Mouse (Mus musculus) G1E (cell line): ENCODE results near the gene Pde8b. TPM values are rescaled to one million over a fixed set of nuclear protein-coding genes. Genes with fewer than 3 reads are reported as not detected.

ENCODE experiments used
- ATAC-seq: 2 replicates; pipeline ENCODE4 v1.8.0; 2016; ENCODE audit warnings: mild to moderate bottlenecking; ENCODE audit not compliant: insufficient number of reproducible peaks, poor library complexity, low FRiP score, severe bottlenecking; ENCODE audit errors: extremely low read depth
- DNase-seq: peaks from one replicate; pipeline ENCODE4 v3.0.0; 2012; ENCODE audit warnings: low spot score
- H3K27me3 ChIP-seq: 2 replicates; pipeline ENCODE4 v1.6.1; 2012; ENCODE audit warnings: mild to moderate bottlenecking, low read length, inconsistent platforms; ENCODE audit not compliant: insufficient read depth
- H3K36me3 ChIP-seq: replicated peaks from 2 replicates; pipeline ENCODE3; 2012; ENCODE audit warnings: mild to moderate bottlenecking, inconsistent platforms
- H3K4me1 ChIP-seq: 2 replicates; pipeline ENCODE4 v1.6.1; 2012; ENCODE audit warnings: low read depth, low read length, inconsistent platforms, mixed read lengths; ENCODE audit not compliant: insufficient read depth
- H3K4me3 ChIP-seq: 2 replicates; pipeline ENCODE4 v1.5.1; 2012; ENCODE audit warnings: low read depth, mild to moderate bottlenecking, inconsistent platforms, low read length, moderate library complexity, mixed read lengths
- H3K9me3 ChIP-seq: replicated peaks from 2 replicates; pipeline ENCODE4 v1.6.1; 2012; ENCODE audit warnings: inconsistent platforms
- CTCF ChIP-seq: IDR thresholded peaks from 2 replicates; pipeline ENCODE4 v1.5.1; 2012; ENCODE audit warnings: low read depth, low read length, inconsistent platforms, mixed read lengths
- GATA1 ChIP-seq: IDR thresholded peaks from 2 replicates; pipeline ENCODE4 v1.6.1; 2012; ENCODE audit warnings: borderline replicate concordance, low read length, inconsistent platforms, mixed read lengths
- GATA2 ChIP-seq: IDR thresholded peaks from 2 replicates; pipeline ENCODE4 v1.6.1; 2012; ENCODE audit warnings: low read depth, low read length, inconsistent platforms, borderline replicate concordance
- POLR2AphosphoS5 ChIP-seq: IDR thresholded peaks from 2 replicates; pipeline ENCODE4 v1.6.1; 2012; ENCODE audit warnings: low read depth, low read length, inconsistent platforms; ENCODE audit not compliant: insufficient replicate concordance
- TAL1 ChIP-seq: conservative IDR thresholded peaks from 2 replicates; pipeline ENCODE4 v1.6.1; 2012; ENCODE audit warnings: low read depth, low read length, inconsistent platforms, mixed read lengths
- polyA plus RNA-seq: library from polyadenylated mRNA; stranded (reverse); fragments of >175 nt; gene quantifications from 2 replicates; pipeline ENCODE4 v1.2.3, GENCODE M21; 2012
- total RNA-seq, 2 experiments: library from RNA; stranded (forward) in 1 of 2; stranded (reverse) in 1 of 2; fragments of 200-1000 nt in 1 of 2; fragments of >200 nt in 1 of 2; fragmentation: Nextera tagmentation in 1 of 2; gene quantifications; 2 replicates each; pipeline ENCODE4 v1.2.3; 2014 to 2017

The Pde8b gene
- total and polyA plus RNA-seq, 3 experiments, result 0.22 TPM; not detected in 2

DNA sequence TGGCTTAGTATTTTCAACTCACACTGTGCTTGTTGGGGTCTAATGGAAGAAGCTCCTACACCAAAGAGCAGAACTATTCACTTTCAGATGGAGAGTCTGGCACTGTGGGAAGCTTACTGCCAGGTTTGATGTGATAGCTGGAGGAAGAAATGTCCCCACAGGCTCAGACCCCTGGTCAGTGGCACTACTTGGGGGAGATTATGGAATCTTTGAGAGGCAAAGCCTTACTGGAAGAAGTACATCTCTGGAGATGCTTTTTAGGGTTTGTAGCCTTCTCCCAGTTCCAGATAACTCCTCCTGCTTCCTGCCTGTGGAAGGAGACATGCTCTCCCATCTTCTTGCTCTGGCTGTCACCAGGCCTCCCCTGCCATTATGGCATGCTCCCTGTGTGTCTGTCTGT is 50.1 kb downstream of the Pde8b start:
- H3K4me1 ChIP-seq, result no peaks in the 10 kb centered on the region
- H3K27me3 ChIP-seq, result peaks cover 10% of the 10 kb centered on the region
- no peak overlapping the region for H3K4me3 ChIP-seq
- no peaks in the 10 kb centered on the region for H3K9me3 ChIP-seq
- H3K36me3 ChIP-seq, result no peaks in the 10 kb centered on the region
- no peak for TF ChIP-seq CTCF
- TF ChIP-seq TAL1, result no peak
- TF ChIP-seq GATA1, result no peak
- no peak for TF ChIP-seq GATA2
- no peak for TF ChIP-seq POLR2AphosphoS5
- DNase-seq (no peak), ATAC-seq (no peak)

DNA sequence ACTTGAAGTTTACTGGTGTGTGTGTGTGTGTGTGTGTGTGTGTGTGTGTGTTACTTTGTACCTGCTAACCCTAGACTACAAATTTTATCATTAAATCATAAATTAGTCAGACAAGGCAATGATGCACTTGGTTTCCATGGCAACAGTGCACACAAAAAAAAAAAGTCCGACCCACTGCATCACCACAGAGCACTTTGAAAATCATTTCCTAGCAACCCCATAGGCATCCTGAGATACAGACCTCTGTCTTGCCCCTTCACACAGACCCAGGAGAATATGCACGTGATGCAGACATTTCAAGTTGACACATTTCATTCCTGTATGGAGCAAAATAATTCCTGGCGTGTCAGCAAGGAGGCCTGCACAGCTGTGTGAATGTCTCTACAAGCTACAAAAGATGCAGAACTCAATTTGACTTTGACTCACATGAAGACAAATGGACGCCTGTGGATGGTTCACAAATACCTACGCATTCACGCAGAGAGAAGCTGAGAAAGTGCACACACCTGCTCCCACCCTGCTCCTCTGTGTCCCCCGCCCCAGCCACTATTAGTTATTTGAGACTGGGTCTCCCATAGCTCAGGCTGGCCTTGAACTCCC is 53.9 kb downstream of the Pde8b start:
- Histone ChIP-seq H3K4me3 (no peak overlapping the region), H3K27me3 (peaks cover 24% of the 10 kb centered on the region), H3K4me1 (no peaks in the 10 kb centered on the region), H3K36me3 (no peaks in the 10 kb centered on the region), H3K9me3 (no peaks in the 10 kb centered on the region)
- ATAC-seq (no peak), DNase-seq (no peak)
- TF ChIP-seq POLR2AphosphoS5, result no peak
- TF ChIP-seq CTCF, result no peak
- no peak for TF ChIP-seq GATA1
- no peak for TF ChIP-seq TAL1
- TF ChIP-seq GATA2, result no peak

GRCm38 (mm10) chr13:95191951-95192350 is 58.2 kb downstream of the Pde8b start:
- Histone ChIP-seq H3K9me3 (no peaks in the 10 kb centered on the region), H3K4me1 (no peaks in the 10 kb centered on the region), H3K27me3 (peaks cover 27% of the 10 kb centered on the region), H3K4me3 (no peak overlapping the region), H3K36me3 (no peaks in the 10 kb centered on the region)
- no peak for ATAC-seq
- no peak for DNase-seq
- TF ChIP-seq CTCF, result no peak
- no peak for TF ChIP-seq GATA1
- no peak for TF ChIP-seq POLR2AphosphoS5
- TF ChIP-seq TAL1, result no peak
- TF ChIP-seq GATA2, result no peak

DNA sequence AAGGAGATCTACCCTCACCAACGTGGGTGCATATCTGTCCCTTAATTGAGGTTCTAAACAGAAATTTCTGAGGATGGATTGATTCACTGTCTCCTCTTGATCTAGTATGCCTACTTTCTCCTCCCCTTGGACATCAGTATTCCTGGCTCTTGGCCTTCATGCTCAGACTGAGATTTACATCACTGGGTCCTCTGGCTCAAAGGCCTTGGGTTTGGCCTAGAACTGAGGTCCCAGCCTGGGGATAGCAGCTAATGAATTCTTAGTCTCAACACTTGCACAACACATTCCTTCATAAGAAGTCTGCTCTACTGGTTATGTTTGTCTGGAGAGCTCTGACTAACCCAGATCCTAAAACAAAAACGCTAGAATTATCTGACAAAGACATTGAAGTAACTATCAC is 61.0 kb downstream of the Pde8b start:
- Histone ChIP-seq H3K36me3 (no peaks in the 10 kb centered on the region), H3K9me3 (no peaks in the 10 kb centered on the region), H3K27me3 (peaks cover 21% of the 10 kb centered on the region), H3K4me3 (no peak overlapping the region), H3K4me1 (no peaks in the 10 kb centered on the region)
- ATAC-seq (no peak), DNase-seq (no peak)
- TF ChIP-seq POLR2AphosphoS5 (no peak), CTCF (no peak), TAL1 (no peak), GATA2 (no peak), GATA1 (no peak)

DNA sequence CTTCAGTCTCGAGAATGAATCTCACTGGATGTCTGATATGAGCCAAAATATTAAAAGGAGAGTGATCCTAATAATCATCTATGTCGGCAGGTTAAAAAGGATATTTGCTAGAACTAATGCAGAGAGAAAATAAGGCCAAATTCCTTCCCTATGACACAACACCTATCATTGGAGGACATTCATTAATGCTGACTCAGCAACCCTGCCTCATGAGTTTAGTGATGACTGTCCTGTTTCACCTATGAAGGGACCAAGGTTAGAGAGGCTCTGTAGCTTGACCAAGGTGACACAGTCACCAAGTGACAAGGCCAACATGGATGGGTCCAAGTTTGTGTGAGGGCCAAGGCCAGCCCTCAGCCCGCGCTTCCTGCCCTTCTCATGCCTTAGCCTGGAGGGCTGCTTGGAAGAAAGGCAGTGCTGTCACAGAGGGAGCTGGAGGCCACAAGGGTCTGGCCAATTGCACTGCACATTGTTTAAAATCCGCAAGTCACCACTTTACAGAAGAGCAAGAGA is 62.9 kb downstream of the Pde8b start:
- DNase-seq, result no peak
- no peak overlapping the region for H3K4me3 ChIP-seq
- no peak for ATAC-seq
- no peaks in the 10 kb centered on the region for H3K4me1 ChIP-seq
- no peaks in the 10 kb centered on the region for H3K36me3 ChIP-seq
- no peaks in the 10 kb centered on the region for H3K9me3 ChIP-seq
- no peak for TF ChIP-seq POLR2AphosphoS5
- no peak for TF ChIP-seq TAL1
- no peak for TF ChIP-seq GATA2
- no peak for TF ChIP-seq CTCF
- TF ChIP-seq GATA1, result no peak
- H3K27me3 ChIP-seq, result peaks cover 10% of the 10 kb centered on the region; the same call in 1 of the 2 replicates

GRCm38 (mm10) chr13:95186741-95187035 is 63.4 kb downstream of the Pde8b start:
- Histone ChIP-seq H3K4me1 (no peaks in the 10 kb centered on the region), H3K27me3 (peaks cover 9% of the 10 kb centered on the region; the same call in 1 of the 2 replicates), H3K36me3 (no peaks in the 10 kb centered on the region), H3K9me3 (no peaks in the 10 kb centered on the region), H3K4me3 (no peak overlapping the region)
- DNase-seq (no peak), ATAC-seq (no peak)
- no peak for TF ChIP-seq TAL1
- no peak for TF ChIP-seq GATA2
- TF ChIP-seq CTCF, result no peak
- no peak for TF ChIP-seq GATA1
- TF ChIP-seq POLR2AphosphoS5, result no peak

DNA sequence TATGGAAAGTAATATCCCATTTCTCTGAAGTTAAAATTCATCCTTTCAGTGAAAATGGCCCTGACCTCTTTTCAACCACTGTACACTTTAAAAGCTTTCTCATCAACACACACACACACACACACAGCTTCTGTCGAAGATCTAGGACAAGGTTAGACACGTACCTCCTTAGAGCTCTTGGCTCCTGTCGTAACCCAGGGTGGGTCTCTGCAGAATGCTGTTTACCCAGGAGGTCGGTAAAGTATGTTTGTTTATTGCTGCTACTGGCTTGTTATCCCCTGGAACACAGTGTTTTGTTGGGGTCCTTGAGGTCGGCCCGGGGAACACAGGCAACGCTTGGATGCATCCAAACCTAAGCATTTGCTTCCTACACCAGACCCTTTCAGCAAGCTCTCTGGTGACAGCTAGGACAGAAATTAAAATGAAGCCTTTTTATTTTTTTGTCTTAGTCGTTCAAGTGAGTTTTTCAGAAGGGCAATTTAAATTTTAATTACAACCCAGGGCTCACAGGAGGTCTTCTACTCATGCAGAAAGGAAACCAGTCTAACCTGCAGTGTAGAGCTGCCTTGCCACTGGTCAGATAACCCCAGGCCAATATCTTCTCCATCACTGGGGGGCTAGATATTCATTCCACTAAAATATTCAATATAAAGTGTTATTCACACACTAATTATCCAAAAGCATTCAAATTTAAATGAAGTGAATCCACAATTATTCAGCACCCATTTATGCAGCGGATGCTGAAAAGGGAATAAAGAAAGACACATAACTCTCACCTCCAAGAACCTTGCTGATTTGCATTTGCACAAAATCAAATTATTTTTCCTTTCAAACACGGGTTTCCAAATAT is 64.0 kb downstream of the Pde8b start:
- DNase-seq (no peak), ATAC-seq (no peak)
- H3K4me3 ChIP-seq, result no peak overlapping the region
- no peaks in the 10 kb centered on the region for H3K36me3 ChIP-seq
- no peaks in the 10 kb centered on the region for H3K9me3 ChIP-seq
- no peak for TF ChIP-seq GATA1
- TF ChIP-seq POLR2AphosphoS5, result no peak
- TF ChIP-seq TAL1, result no peak
- no peak for TF ChIP-seq CTCF
- TF ChIP-seq GATA2, result no peak
- H3K4me1 ChIP-seq, result no peaks in the 10 kb centered on the region
- H3K27me3 ChIP-seq, result peaks cover 7% of the 10 kb centered on the region; the same call in 1 of the 2 replicates
